Mouse (Mus musculus): ENCODE measurements around the gene Gas7.

- no peak for TF ChIP-seq CTCF (conservative IDR thresholded peaks at IDR 0.05; ENCODE audit: insufficient read depth, insufficient read length, low read depth, low read length)
- no peak for TF ChIP-seq POLR2A (IDR thresholded peaks at IDR 0.05; ENCODE audit: low read depth, low read length)
Observed at GRCm38 (mm10) chr11:67715382-67715781, 260.1 kb downstream of the Gas7 start.
